Mouse (Mus musculus) MEL (cell line): ENCODE results near the gene Sox1. TPM values are rescaled to one million over a fixed set of nuclear protein-coding genes. Genes with fewer than 3 reads are reported as not detected.

Experiments used
- DNase-seq: peaks from one replicate; pipeline ENCODE4 v3.0.0; 2011; ENCODE audit warnings: low read depth, low spot score
- H3K27ac ChIP-seq: 2 replicates; pipeline ENCODE4 v1.5.1; 2012; ENCODE audit warnings: low read depth, mild to moderate bottlenecking, control low read depth, low read length, moderate library complexity; ENCODE audit not compliant: control insufficient read depth
- H3K27me3 ChIP-seq, 2 experiments: fragments of 150-350 bp in 1 of 2; sonication (generic) in 1 of 2; 2 replicates each; pipeline ENCODE4 v1.6.1; 2012; ENCODE audit warnings: low read length in 2 of 2, mild to moderate bottlenecking in 2 of 2, improper control_type of control experiment in 1 of 2, moderate library complexity in 1 of 2; ENCODE audit not compliant: insufficient read depth in 2 of 2, control insufficient read depth in 1 of 2
- H3K36me3 ChIP-seq, 2 experiments: 2 replicates each; pipeline ENCODE4 v1.6.1; 2012 to 2014; ENCODE audit warnings: low read length in 2 of 2, improper control_type of control experiment in 1 of 2, inconsistent platforms in 1 of 2, mild to moderate bottlenecking in 1 of 2; ENCODE audit not compliant: insufficient read depth in 2 of 2, control insufficient read depth in 1 of 2
- H3K4me1 ChIP-seq, 2 experiments: fragments of 150-350 bp in 1 of 2; sonication (generic) in 1 of 2; 2 replicates each; pipeline ENCODE4 v1.6.1; 2012; ENCODE audit warnings: low read length in 2 of 2, improper control_type of control experiment in 1 of 2, mild to moderate bottlenecking in 1 of 2; ENCODE audit not compliant: insufficient read depth in 2 of 2, control insufficient read depth in 1 of 2
- H3K4me3 ChIP-seq, 2 experiments: fragments of 150-350 bp in 1 of 2; sonication (generic) in 1 of 2; 2 replicates each; pipeline ENCODE4 v1.5.1; 2012; ENCODE audit warnings: low read depth in 2 of 2, low read length in 2 of 2, mild to moderate bottlenecking in 2 of 2, moderate library complexity in 2 of 2, control low read depth in 1 of 2, improper control_type of control experiment in 1 of 2; ENCODE audit not compliant: control insufficient read depth in 1 of 2, insufficient read depth in 1 of 2
- H3K79me2 ChIP-seq: 2 replicates; pipeline ENCODE4 v1.6.1; 2012; ENCODE audit warnings: mild to moderate bottlenecking, low read length, moderate library complexity; ENCODE audit not compliant: control insufficient read depth, poor library complexity, insufficient read depth
- H3K9ac ChIP-seq: 2 replicates; pipeline ENCODE4 v1.6.1; 2012; ENCODE audit warnings: low read depth, mild to moderate bottlenecking, control low read depth, low read length, moderate library complexity; ENCODE audit not compliant: control insufficient read depth, poor library complexity, severe bottlenecking
- H3K9me3 ChIP-seq: fragments of 150-350 bp; sonication (generic); replicated peaks from 2 replicates; pipeline ENCODE4 v1.6.1; 2012; ENCODE audit warnings: mild to moderate bottlenecking, low read length, improper control_type of control experiment, moderate library complexity; ENCODE audit not compliant: insufficient read depth
- BHLHE40 ChIP-seq: IDR thresholded peaks from 2 replicates; pipeline ENCODE4 v1.6.1; 2012; ENCODE audit warnings: low read depth, mild to moderate bottlenecking, inconsistent platforms, low read length, improper control_type of control experiment, borderline replicate concordance
- CHD2 ChIP-seq: IDR thresholded peaks from 2 replicates; pipeline ENCODE4 v1.6.1; 2011; ENCODE audit warnings: low read length, improper control_type of control experiment
- CTCF ChIP-seq, 3 experiments: IDR thresholded peaks in 2 of 3; conservative IDR thresholded peaks in 1 of 3; 2 replicates each; pipeline ENCODE4 v1.5.1; 2011 to 2012; ENCODE audit warnings: low read length in 3 of 3, low read depth in 2 of 3, mild to moderate bottlenecking in 2 of 3, improper control_type of control experiment in 1 of 3, inconsistent platforms in 1 of 3, mixed read lengths in 1 of 3, moderate library complexity in 1 of 3; ENCODE audit not compliant: control insufficient read depth in 1 of 3, insufficient read depth in 1 of 3, poor library complexity in 1 of 3, severe bottlenecking in 1 of 3
- E2F4 ChIP-seq: IDR thresholded peaks from 2 replicates; pipeline ENCODE4 v1.6.1; 2011; ENCODE audit warnings: low read depth, low read length, improper control_type of control experiment, borderline replicate concordance
- ELF1 ChIP-seq: IDR thresholded peaks from 2 replicates; pipeline ENCODE4 v1.6.1; 2014; ENCODE audit warnings: low read depth, mild to moderate bottlenecking, inconsistent platforms, low read length, improper control_type of control experiment, moderate library complexity
- EP300 ChIP-seq, 2 experiments: IDR thresholded peaks; 2 replicates each; pipeline ENCODE4 v1.6.1; 2011; ENCODE audit warnings: improper control_type of control experiment in 2 of 2, low read length in 2 of 2, low read depth in 1 of 2, mild to moderate bottlenecking in 1 of 2
- GATA1 ChIP-seq: IDR thresholded peaks from 2 replicates; pipeline ENCODE4 v1.6.1; 2011; ENCODE audit warnings: low read depth, low read length, improper control_type of control experiment
- HCFC1 ChIP-seq: IDR thresholded peaks from 2 replicates; pipeline ENCODE4 v1.6.1; 2012; ENCODE audit warnings: low read depth, mild to moderate bottlenecking, inconsistent platforms, low read length, improper control_type of control experiment, moderate library complexity
- JUND ChIP-seq: IDR thresholded peaks from 2 replicates; pipeline ENCODE4 v1.6.1; 2011; ENCODE audit warnings: low read depth, mild to moderate bottlenecking, improper control_type of control experiment, low read length
- KAT2A ChIP-seq: conservative IDR thresholded peaks from 2 replicates; pipeline ENCODE4 v1.6.1; 2012; ENCODE audit warnings: low read depth, low read length, improper control_type of control experiment, inconsistent platforms
- MAX ChIP-seq: IDR thresholded peaks from 2 replicates; pipeline ENCODE4 v1.6.1; 2011; ENCODE audit warnings: low read length, improper control_type of control experiment
- MAZ ChIP-seq: IDR thresholded peaks from 2 replicates; pipeline ENCODE4 v1.6.1; 2012; ENCODE audit warnings: low read depth, mild to moderate bottlenecking, inconsistent platforms, low read length, improper control_type of control experiment
- MXI1 ChIP-seq: IDR thresholded peaks from 2 replicates; pipeline ENCODE4 v1.6.1; 2011; ENCODE audit warnings: mild to moderate bottlenecking, low read depth, low read length, improper control_type of control experiment
- MYB ChIP-seq: IDR thresholded peaks from 2 replicates; pipeline ENCODE4 v1.6.1; 2011; ENCODE audit warnings: mild to moderate bottlenecking, low read depth, low read length, improper control_type of control experiment
- MYC ChIP-seq: IDR thresholded peaks from 2 replicates; pipeline ENCODE4 v1.6.1; 2011; ENCODE audit warnings: low read depth, mild to moderate bottlenecking, low read length, improper control_type of control experiment, moderate library complexity
- NRF1 ChIP-seq: IDR thresholded peaks from 2 replicates; pipeline ENCODE4 v1.6.1; 2014; ENCODE audit warnings: low read depth, mild to moderate bottlenecking, inconsistent platforms, low read length, improper control_type of control experiment, moderate library complexity; ENCODE audit not compliant: poor library complexity, insufficient read depth, severe bottlenecking
- RAD21 ChIP-seq: IDR thresholded peaks from 2 replicates; pipeline ENCODE4 v1.6.1; 2011; ENCODE audit warnings: mild to moderate bottlenecking, low read depth, low read length, improper control_type of control experiment
- RCOR1 ChIP-seq: IDR thresholded peaks from 2 replicates; pipeline ENCODE4 v1.6.1; 2012; ENCODE audit warnings: low read depth, mild to moderate bottlenecking, inconsistent platforms, low read length, improper control_type of control experiment
- TAL1 ChIP-seq: IDR thresholded peaks from 2 replicates; pipeline ENCODE4 v1.6.1; 2012; ENCODE audit warnings: mild to moderate bottlenecking, inconsistent platforms, low read length, moderate library complexity, mixed read lengths
- TBP ChIP-seq: IDR thresholded peaks from 2 replicates; pipeline ENCODE4 v1.8.0; 2011; ENCODE audit warnings: low read depth, low read length, improper control_type of control experiment
- UBTF ChIP-seq: IDR thresholded peaks from 2 replicates; pipeline ENCODE4 v1.6.1; 2012; ENCODE audit warnings: low read depth, mild to moderate bottlenecking, inconsistent platforms, low read length, improper control_type of control experiment, moderate library complexity, borderline replicate concordance; ENCODE audit not compliant: insufficient read depth
- ZC3H11A ChIP-seq: IDR thresholded peaks from 2 replicates; pipeline ENCODE4 v1.6.1; 2012; ENCODE audit warnings: low read depth, mild to moderate bottlenecking, inconsistent platforms, low read length, improper control_type of control experiment
- ZNF384 ChIP-seq: IDR thresholded peaks from 2 replicates; pipeline ENCODE4 v1.6.1; 2012; ENCODE audit warnings: low read depth, mild to moderate bottlenecking, inconsistent platforms, low read length, improper control_type of control experiment
- polyA plus RNA-seq, 2 experiments: library from polyadenylated mRNA; stranded (reverse) in 1 of 2; unstranded in 1 of 2; fragments of >175 nt in 1 of 2; fragments of >200 nt in 1 of 2; gene quantifications; 2 replicates each; pipeline versions ENCODE4 v1.2.1 to v1.2.4; 2012; ENCODE audit warnings: low replicate concordance in 2 of 2, low read depth in 1 of 2; ENCODE audit not compliant: insufficient read length in 2 of 2, insufficient read depth in 1 of 2, missing spikeins in 1 of 2
- total RNA-seq: library from RNA; depleted of rRNA; stranded (reverse); fragments of 300-350 nt; gene quantifications from 2 replicates; pipeline ENCODE4 v1.2.3, GENCODE M21; 2012

The Sox1 gene
- total and polyA plus RNA-seq, 3 experiments: not detected

- Histone ChIP-seq H3K9me3 (no peaks in the 10 kb centered on the region), H3K9ac (no peak overlapping the region), H3K79me2 (no peaks in the 10 kb centered on the region), H3K27me3 (no peaks in the 10 kb centered on the region), H3K4me1 (no peaks in the 10 kb centered on the region), H3K4me3 (no peak overlapping the region), H3K27ac (no peak overlapping the region), H3K36me3 (no peaks in the 10 kb centered on the region)
- TF ChIP-seq GATA1 (no peak), ELF1 (no peak), BHLHE40 (no peak), RAD21 (no peak), UBTF (no peak)
- DNase-seq: no peak
Measured at GRCm38 (mm10) chr8:12346870-12347269, 48.2 kb upstream of the Sox1 start.

GRCm38 (mm10) chr8:12348306-12348705, 46.8 kb upstream of the Sox1 start:
- no peaks in the 10 kb centered on the region for H3K27me3 ChIP-seq
- TF ChIP-seq MAX (no peak), JUND (no peak), MYB (no peak), TAL1 (no peak), ZNF384 (no peak), E2F4 (no peak), TBP (no peak), HCFC1 (no peak), KAT2A (no peak), UBTF (no peak), NRF1 (no peak), ZC3H11A (no peak), RCOR1 (no peak), EP300 (IDR thresholded peaks at IDR 0.05; ENCODE audit: low read depth in 1 of 2, low read length in 2 of 2) (no peak), CTCF (IDR thresholded peaks at IDR 0.05 in 2 of 3, conservative IDR thresholded peaks at IDR 0.05 in 1 of 3; ENCODE audit: control insufficient read depth in 1 of 3, insufficient read depth in 1 of 3, low read depth in 2 of 3, low read length in 3 of 3, poor library complexity in 1 of 3, severe bottlenecking in 1 of 3) (no peak), MYC (no peak), CHD2 (no peak), MAZ (no peak), MXI1 (no peak)

More at GRCm38 (mm10) chr8:12348306-12348705, 46.8 kb upstream of the Sox1 start:
- no peak for DNase-seq
- Histone ChIP-seq H3K79me2 (no peaks in the 10 kb centered on the region), H3K27ac (no peak overlapping the region), H3K4me3 (no peak overlapping the region), H3K9ac (no peak overlapping the region), H3K36me3 (no peaks in the 10 kb centered on the region), H3K9me3 (no peaks in the 10 kb centered on the region), H3K4me1 (no peaks in the 10 kb centered on the region)
